Mouse (Mus musculus): Measurements from ENCODE around the gene Dhx36. TPM values are rescaled to one million over a fixed set of nuclear protein-coding genes. Genes with fewer than 3 reads are reported as not detected.
A peak's percentile ranks its signal among the peaks of the same experiment; 100 is the strongest.

Dhx36 gene
- 36.8 and 44.5 TPM in 2 replicates for total RNA-seq (2014; fragmentation: Nextera tagmentation)
- total RNA-seq (2017): 41.2 and 52.7 TPM in 2 replicates

GRCm38 (mm10) chr3:62506488-62507205 is at the start of gene Dhx36:
Gene Dhx36 (minus strand): TSS chr3:62507004.
- ATAC-seq (replicated peaks; ENCODE audit: poor library complexity, severe bottlenecking): peak; percentile 99

- ATAC-seq (replicated peaks; ENCODE audit: poor library complexity, severe bottlenecking): no peak
These were observed 20.8 kb upstream of the Dhx36 start for GRCm38 (mm10) chr3:62527593-62527992.

- ATAC-seq (replicated peaks; ENCODE audit: poor library complexity, severe bottlenecking): no peak
These were observed 20.4 kb upstream of the Dhx36 start for GRCm38 (mm10) chr3:62527160-62527559.

- ATAC-seq (replicated peaks; ENCODE audit: poor library complexity, severe bottlenecking): no peak
These were observed 423 bp upstream of the Dhx36 start for GRCm38 (mm10) chr3:62507206-62507647.

GRCm38 (mm10) chr3:62505166-62505900 is 1.5 kb downstream of the Dhx36 start:
- no peak for ATAC-seq (replicated peaks; ENCODE audit: poor library complexity, severe bottlenecking)

GRCm38 (mm10) chr3:62499327-62499726 is 7.5 kb downstream of the Dhx36 start:
- ATAC-seq (replicated peaks; ENCODE audit: poor library complexity, severe bottlenecking): no peak

- peak; percentile 98 for ATAC-seq (replicated peaks; ENCODE audit: poor library complexity, severe bottlenecking)
These were observed 14.2 kb downstream of the Dhx36 start for GRCm38 (mm10) chr3:62492568-62492967.

GRCm38 (mm10) chr3:62484340-62484739 is 22.5 kb downstream of the Dhx36 start:
- no peak for ATAC-seq (replicated peaks; ENCODE audit: poor library complexity, severe bottlenecking)

- no peak for ATAC-seq (replicated peaks; ENCODE audit: poor library complexity, severe bottlenecking)
These were observed 36.6 kb downstream of the Dhx36 start for GRCm38 (mm10) chr3:62470179-62470578.

GRCm38 (mm10) chr3:62464276-62464675 is 42.5 kb downstream of the Dhx36 start:
- ATAC-seq (replicated peaks; ENCODE audit: poor library complexity, severe bottlenecking): no peak

GRCm38 (mm10) chr3:62459483-62459882 is 47.3 kb downstream of the Dhx36 start:
- ATAC-seq (replicated peaks; ENCODE audit: poor library complexity, severe bottlenecking): no peak

- peak; percentile 90 for ATAC-seq (replicated peaks; ENCODE audit: poor library complexity, severe bottlenecking)
These were observed 48.4 kb downstream of the Dhx36 start for GRCm38 (mm10) chr3:62458284-62459013.

GRCm38 (mm10) chr3:62455854-62456253 is 51.0 kb downstream of the Dhx36 start:
- ATAC-seq (replicated peaks; ENCODE audit: poor library complexity, severe bottlenecking): no peak

GRCm38 (mm10) chr3:62454096-62454495 is 52.7 kb downstream of the Dhx36 start:
- no peak for ATAC-seq (replicated peaks; ENCODE audit: poor library complexity, severe bottlenecking)

- ATAC-seq (replicated peaks; ENCODE audit: poor library complexity, severe bottlenecking): no peak
These were observed 53.8 kb downstream of the Dhx36 start for GRCm38 (mm10) chr3:62452961-62453360.

GRCm38 (mm10) chr3:62449871-62450496 is 56.8 kb downstream of the Dhx36 start:
- no peak for ATAC-seq (replicated peaks; ENCODE audit: poor library complexity, severe bottlenecking)

- ATAC-seq (replicated peaks; ENCODE audit: poor library complexity, severe bottlenecking): no peak
These were observed 59.7 kb downstream of the Dhx36 start for GRCm38 (mm10) chr3:62447151-62447550.

GRCm38 (mm10) chr3:62446271-62446670 is 60.5 kb downstream of the Dhx36 start:
- no peak for ATAC-seq (replicated peaks; ENCODE audit: poor library complexity, severe bottlenecking)

- no peak for ATAC-seq (replicated peaks; ENCODE audit: poor library complexity, severe bottlenecking)
These were observed 63.1 kb downstream of the Dhx36 start for GRCm38 (mm10) chr3:62443582-62444194.

GRCm38 (mm10) chr3:62440431-62440969 is 66.3 kb downstream of the Dhx36 start:
- ATAC-seq (replicated peaks; ENCODE audit: poor library complexity, severe bottlenecking): no peak

Data from granulocyte monocyte progenitor cell, adult 5-6 weeks (primary cell).